Mouse (Mus musculus) megakaryocyte progenitor cell, adult 5-6 weeks (primary cell): Measurements from ENCODE around the gene AB124611. TPM values are rescaled to one million over a fixed set of nuclear protein-coding genes. Genes with fewer than 3 reads are reported as not detected.

Source experiments
- total RNA-seq, 2 experiments: library from RNA; stranded (forward) in 1 of 2; stranded (reverse) in 1 of 2; fragments of 157-497, 149-512 nt in 1 of 2; fragments of 200-1000 nt in 1 of 2; gene quantifications; 2 replicates each; pipeline versions ENCODE4 v1.2.3 to v1.2.4; 2015 to 2017

AB124611 gene
- total RNA-seq, 2 experiments from 2014 or later, result 17.9 to 45.9 TPM

Other genes with a start within 250 kb of the AB124611 start
- gene Kri1, start 238.2 kb upstream of the AB124611 start, total RNA-seq (2015), result 33.8 and 38.8 TPM in 2 replicates
- gene Kri1, start 238.2 kb upstream of the AB124611 start, total RNA-seq (2017), result 83.1 and 87.6 TPM in 2 replicates
- gene Cdkn2d, start 234.8 kb upstream of the AB124611 start, total RNA-seq (2015), result 24.1 and 24.3 TPM in 2 replicates
- gene Cdkn2d, start 234.8 kb upstream of the AB124611 start, total RNA-seq (2017), result 11.2 and 16.1 TPM in 2 replicates
- gene Ap1m2, start 213.8 kb upstream of the AB124611 start, total RNA-seq (2015), result 0.32 and 0.57 TPM in 2 replicates
- gene Ap1m2, start 213.8 kb upstream of the AB124611 start, total RNA-seq (2017), result 0.44 and 2.8 TPM in 2 replicates
- 80.9 and 85.5 TPM in 2 replicates for gene Slc44a2, start 205.5 kb upstream of the AB124611 start, total RNA-seq (2015)
- gene Slc44a2, start 205.5 kb upstream of the AB124611 start, total RNA-seq (2017), result 66.8 and 68.2 TPM in 2 replicates
- gene Ilf3, start 158.3 kb upstream of the AB124611 start, total RNA-seq (2015), result 55.7 and 56.9 TPM in 2 replicates
- 97.5 and 100 TPM in 2 replicates for gene Ilf3, start 158.3 kb upstream of the AB124611 start, total RNA-seq (2017)
- 34.0 and 37.9 TPM in 2 replicates for gene Qtrt1, start 114.3 kb upstream of the AB124611 start, total RNA-seq (2015)
- gene Qtrt1, start 114.3 kb upstream of the AB124611 start, total RNA-seq (2017), result 16.0 and 27.9 TPM in 2 replicates
- 63.4 and 64.5 TPM in 2 replicates for gene Dnm2, start 101.3 kb upstream of the AB124611 start, total RNA-seq (2015)
- gene Dnm2, start 101.3 kb upstream of the AB124611 start, total RNA-seq (2017), result 87.0 and 89.9 TPM in 2 replicates
- gene Tmed1, start 15.9 kb upstream of the AB124611 start, total RNA-seq (2015), result 8.5 and 8.6 TPM in 2 replicates
- gene Tmed1, start 15.9 kb upstream of the AB124611 start, total RNA-seq (2017), result 16.2 and 19.5 TPM in 2 replicates
- gene Carm1, start 20.7 kb downstream of the AB124611 start, total RNA-seq (2015), result 49.4 and 56.5 TPM in 2 replicates
- gene Carm1, start 20.7 kb downstream of the AB124611 start, total RNA-seq (2017), result 21.1 and 21.8 TPM in 2 replicates
- gene Timm29, start 66.5 kb downstream of the AB124611 start, total RNA-seq (2015), result 43.8 and 44.9 TPM in 2 replicates
- gene Timm29, start 66.5 kb downstream of the AB124611 start, total RNA-seq (2017), result 52.1 and 63.7 TPM in 2 replicates
- gene Yipf2, start 66.7 kb downstream of the AB124611 start, total RNA-seq (2015), result 5.3 and 6.6 TPM in 2 replicates
- gene Yipf2, start 66.7 kb downstream of the AB124611 start, total RNA-seq (2017), result 15.5 and 19.0 TPM in 2 replicates
- 58.8 and 63.2 TPM in 2 replicates for gene Smarca4, start 90.0 kb downstream of the AB124611 start, total RNA-seq (2015)
- 64.0 and 71.1 TPM in 2 replicates for gene Smarca4, start 90.0 kb downstream of the AB124611 start, total RNA-seq (2017)
- 6.5 and 8.5 TPM in 2 replicates for gene Ldlr, start 197.3 kb downstream of the AB124611 start, total RNA-seq (2015)
- gene Ldlr, start 197.3 kb downstream of the AB124611 start, total RNA-seq (2017), result 14.0 and 14.4 TPM in 2 replicates
- 43.2 and 50.1 TPM in 2 replicates for gene Spc24, start 234.1 kb downstream of the AB124611 start, total RNA-seq (2015)
- gene Spc24, start 234.1 kb downstream of the AB124611 start, total RNA-seq (2017), result 128 and 151 TPM in 2 replicates